Mouse (Mus musculus) heart, embryonic 12.5 days (tissue): ENCODE measurements around the gene Cyb5rl. TPM values are rescaled to one million over a fixed set of nuclear protein-coding genes. Genes with fewer than 3 reads are reported as not detected.
A peak's percentile ranks its signal among the peaks of the same experiment; 100 is the strongest.
"Not testable (repeated sequence)": the region's sequence is repeated elsewhere in the genome, so short reads cannot be mapped to it uniquely, and the experiment has no call there.

Experiments used
- ATAC-seq: fragments of 200-750 bp; cut with Nextera tagmentation; 2 replicates; pipeline ENCODE4 v1.8.0; 2017; ENCODE audit warnings: moderate TSS enrichment, moderate library complexity; ENCODE audit not compliant: insufficient number of reproducible peaks, low FRiP score
- H3K27ac ChIP-seq: fragments of 300-500 bp; sonication (generic); 2 replicates; pipeline ENCODE4 v1.5.1; 2016; ENCODE audit warnings: mild to moderate bottlenecking, moderate library complexity; ENCODE audit not compliant: poor library complexity, severe bottlenecking
- H3K27me3 ChIP-seq: fragments of 300-500 bp; sonication (generic); replicated peaks from 2 replicates; pipeline ENCODE4 v1.6.1; 2016; ENCODE audit warnings: mild to moderate bottlenecking, moderate library complexity
- H3K36me3 ChIP-seq: fragments of 300-500 bp; sonication (generic); 2 replicates; pipeline ENCODE4 v1.6.1; 2016; ENCODE audit warnings: mild to moderate bottlenecking, moderate library complexity
- H3K4me1 ChIP-seq: fragments of 300-500 bp; sonication (generic); replicated peaks from 2 replicates; pipeline ENCODE4 v1.6.1; 2016; ENCODE audit warnings: mild to moderate bottlenecking
- H3K4me2 ChIP-seq: fragments of 300-500 bp; sonication (generic); 2 replicates; pipeline ENCODE4 v1.6.1; 2016; ENCODE audit warnings: mild to moderate bottlenecking, moderate library complexity
- H3K4me3 ChIP-seq: fragments of 300-500 bp; sonication (generic); 2 replicates; pipeline ENCODE4 v1.5.1; 2016; ENCODE audit warnings: mild to moderate bottlenecking
- H3K9ac ChIP-seq: fragments of 300-500 bp; sonication (generic); 2 replicates; pipeline ENCODE4 v1.6.1; 2016; ENCODE audit warnings: mild to moderate bottlenecking, moderate library complexity
- H3K9me3 ChIP-seq: fragments of 300-500 bp; sonication (generic); replicated peaks from 2 replicates; pipeline ENCODE4 v1.6.1; 2016; ENCODE audit warnings: mild to moderate bottlenecking, moderate library complexity
- WGBS: fragments of 180-500 bp; shearing (Covaris S2); methylation state at CpG from one replicate; pipeline ENCODE4 v1.1.7; 2016; 5-methylcytosine and 5-hydroxymethylcytosine counted together
- polyA plus RNA-seq: library from polyadenylated mRNA; unstranded; fragments of >200 nt; fragmentation: Nextera tagmentation; extraction: Ambion mirVana; gene quantifications from 2 replicates; pipeline ENCODE4 v1.2.1, GENCODE M21; 2016

Cyb5rl gene
- polyA plus RNA-seq, 1 experiment from 2014 or later: 4.5 TPM

DNA sequence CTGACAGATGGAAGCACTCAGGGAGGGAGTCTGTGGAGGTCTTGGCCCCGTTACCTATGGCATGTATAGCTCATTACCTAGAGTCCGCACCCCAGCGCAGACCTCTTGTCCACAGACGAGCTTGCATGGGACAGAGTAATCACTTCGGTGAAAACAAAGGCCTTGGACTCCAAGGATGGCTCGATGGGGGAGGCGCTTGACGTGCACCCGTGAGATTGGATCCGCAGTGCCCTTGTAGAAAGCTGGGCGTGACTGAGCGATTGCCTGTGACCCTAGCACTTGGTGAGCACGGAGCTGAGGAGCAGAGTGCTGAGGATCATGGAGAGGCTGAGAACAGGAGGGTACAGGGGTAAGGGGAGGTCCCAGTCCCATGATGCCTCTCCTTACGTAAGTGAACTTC lies 24.9 kb downstream of the Cyb5rl start:
- Histone ChIP-seq H3K27me3 (no peaks in the 10 kb centered on the region; the same call in 1 of the 2 replicates), H3K36me3 (no peaks in the 10 kb centered on the region), H3K27ac (no peak overlapping the region), H3K4me2 (no peak overlapping the region), H3K9ac (no peak overlapping the region), H3K9me3 (no peaks in the 10 kb centered on the region), H3K4me3 (no peak overlapping the region), H3K4me1 (peaks cover 8% of the 10 kb centered on the region; the same call in 1 of the 2 replicates)
- WGBS: 80% methylated on average over 14 of the region's 14 CpGs
- ATAC-seq: no peak

DNA sequence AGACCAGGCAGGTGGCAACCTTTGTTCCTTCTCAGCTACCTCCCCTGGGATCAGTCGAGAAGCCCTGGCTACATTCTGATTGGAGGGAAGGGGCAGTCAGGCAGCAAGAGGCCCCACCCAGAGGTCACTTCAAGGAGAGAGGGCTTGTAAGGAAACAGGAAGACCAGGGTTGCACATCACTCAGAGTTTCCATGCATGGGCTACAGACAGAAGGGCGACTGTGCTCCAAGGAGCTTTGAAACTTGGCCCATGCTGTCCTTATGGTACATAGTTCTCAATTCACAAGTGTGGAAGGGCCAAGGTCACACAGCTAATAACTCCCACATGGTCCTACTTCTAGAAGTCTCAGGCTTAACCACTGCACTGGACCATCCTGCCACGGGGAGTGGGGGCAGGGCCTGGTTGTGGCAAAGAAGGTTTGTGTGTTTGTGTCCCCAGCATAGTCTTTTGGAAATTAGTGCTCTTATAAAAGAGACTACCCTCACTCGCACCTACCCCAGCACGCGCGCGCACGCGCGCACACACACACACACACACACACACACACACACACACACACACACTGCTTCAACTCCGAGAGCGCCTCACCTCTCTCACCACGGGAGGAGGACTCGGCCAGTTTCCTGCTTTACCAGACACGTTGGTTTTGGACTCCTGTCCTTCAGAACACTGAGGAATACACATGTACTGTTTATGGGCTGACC lies 27.8 kb downstream of the Cyb5rl start:
- no peaks in the 10 kb centered on the region for H3K9me3 ChIP-seq
- no peaks in the 10 kb centered on the region for H3K36me3 ChIP-seq
- H3K4me1 ChIP-seq: peaks cover 11% of the 10 kb centered on the region; the same call in 1 of the 2 replicates
- H3K27ac ChIP-seq: no peak overlapping the region
- no peak overlapping the region for H3K9ac ChIP-seq
- H3K4me3 ChIP-seq: no peak overlapping the region
- ATAC-seq: 0 out of 2 replicates have a peak, but pooled peaks have one; percentile 30
- H3K4me2 ChIP-seq: no peak overlapping the region
- H3K27me3 ChIP-seq: peaks cover 5% of the 10 kb centered on the region
- WGBS: 78% methylated on average over 16 of the region's 16 CpGs

DNA sequence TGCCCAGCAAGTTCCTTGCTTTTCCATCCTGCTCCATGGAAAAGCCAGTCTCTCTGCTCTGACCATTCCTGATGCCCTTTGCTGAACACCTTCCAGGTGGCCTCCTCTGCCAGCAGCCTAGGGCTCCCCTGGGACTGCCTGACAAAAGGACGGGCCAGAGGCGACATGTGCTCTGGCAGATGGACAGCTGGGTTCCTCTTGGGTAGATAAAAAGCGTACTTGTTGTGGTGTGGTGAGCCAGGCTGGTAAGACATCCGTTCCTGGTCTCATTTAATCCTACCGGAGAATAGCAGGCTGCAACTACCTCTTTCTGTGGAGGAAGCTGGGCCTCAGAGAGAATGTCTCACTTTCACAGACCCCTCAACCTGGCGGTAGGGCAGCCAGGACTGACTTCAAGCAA lies 29.3 kb downstream of the Cyb5rl start:
- Histone ChIP-seq H3K36me3 (no peaks in the 10 kb centered on the region), H3K4me2 (no peak overlapping the region), H3K9me3 (no peaks in the 10 kb centered on the region), H3K27me3 (peaks cover 5% of the 10 kb centered on the region), H3K4me3 (no peak overlapping the region), H3K27ac (no peak overlapping the region), H3K9ac (no peak overlapping the region), H3K4me1 (peaks cover 11% of the 10 kb centered on the region; the same call in 1 of the 2 replicates)
- no peak for ATAC-seq
- 48% methylated on average over 6 of the region's 6 CpGs for WGBS

DNA sequence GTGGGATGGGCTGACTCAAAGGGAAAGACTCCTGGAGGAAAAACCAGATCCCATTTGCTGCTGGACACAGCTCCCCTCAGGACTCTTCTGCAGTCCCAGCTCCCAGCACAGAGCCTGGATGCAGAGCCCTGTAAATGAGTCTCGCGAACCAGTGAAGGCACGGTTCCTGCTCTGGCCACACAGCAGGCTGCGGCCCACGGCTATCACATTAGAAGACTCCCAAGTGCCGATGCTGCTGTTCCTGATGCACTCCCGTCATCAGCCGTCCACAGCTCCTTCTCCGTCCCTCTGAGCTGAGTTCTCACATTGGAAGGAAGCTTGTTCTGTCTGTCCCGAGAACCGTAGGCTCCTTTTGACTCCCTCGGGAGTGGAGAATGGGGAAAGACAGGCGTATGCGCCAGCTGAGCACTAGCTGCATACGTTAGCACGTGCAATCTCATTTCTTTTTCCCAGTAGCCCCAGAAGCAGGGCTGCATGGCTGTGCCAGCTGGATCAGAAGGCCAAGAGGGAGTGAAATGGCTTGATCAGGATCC lies 30.1 kb downstream of the Cyb5rl start, which contains the start of gene Cdcp2:
Cdcp2 (plus strand) TSS at position 51 of the 533 bp plus-strand sequence.
- 62% methylated on average over 16 of the region's 16 CpGs for WGBS
- H3K4me1 ChIP-seq: peaks cover 11% of the 10 kb centered on the region; the same call in 1 of the 2 replicates
- no peak within 1 kb of the TSS for H3K27ac ChIP-seq
- H3K9ac ChIP-seq: no peak within 1 kb of the TSS
- H3K36me3 ChIP-seq: no peaks in the 10 kb centered on the region
- no peak within 1 kb of the TSS for H3K4me2 ChIP-seq
- H3K4me3 ChIP-seq: no peak within 1 kb of the TSS
- no peak for ATAC-seq
- peaks cover 5% of the 10 kb centered on the region for H3K27me3 ChIP-seq
- H3K9me3 ChIP-seq: no peaks in the 10 kb centered on the region

DNA sequence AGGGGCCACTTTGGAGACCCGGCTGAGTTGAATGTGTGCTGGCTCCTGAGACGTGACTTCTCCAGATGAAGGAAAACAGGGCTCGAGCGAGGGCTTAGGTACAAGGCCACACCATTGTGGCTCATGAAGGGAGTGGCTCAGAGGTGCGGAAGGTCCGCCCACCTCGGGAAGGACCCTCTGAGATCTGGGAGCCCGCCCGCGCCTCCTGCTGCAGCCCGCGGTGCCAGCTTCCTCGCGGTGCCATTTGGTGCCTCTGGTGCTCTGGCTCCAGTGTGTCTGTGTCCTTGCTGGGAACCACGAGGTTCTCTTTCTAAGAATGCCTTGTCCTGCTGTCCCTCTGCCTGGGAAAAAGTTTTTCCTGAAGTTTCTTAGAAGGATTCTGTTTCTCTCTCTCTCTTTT lies 31.1 kb downstream of the Cyb5rl start:
- H3K4me2 ChIP-seq: no peak overlapping the region
- WGBS: 39% methylated on average over 15 of the region's 15 CpGs
- no peak overlapping the region for H3K27ac ChIP-seq

DNA sequence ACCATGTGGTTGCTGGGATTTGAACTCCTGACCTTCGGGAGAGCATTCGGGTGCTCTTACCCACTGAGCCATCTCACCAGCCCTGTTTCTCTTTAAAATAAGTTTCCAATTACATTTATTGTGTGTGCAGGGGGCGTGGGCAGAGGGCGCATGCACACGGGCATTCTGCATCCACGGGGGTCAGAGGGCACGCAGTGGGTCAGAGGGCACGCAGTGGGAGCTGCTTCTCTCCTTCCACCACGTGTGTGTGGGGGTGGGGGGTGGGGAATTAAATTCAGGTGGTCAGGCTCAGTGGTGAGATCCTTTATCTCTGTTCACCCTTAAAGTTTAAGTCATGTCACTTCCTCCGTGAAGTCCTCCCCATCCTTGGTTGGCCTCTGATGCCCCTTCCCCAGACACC lies 31.6 kb downstream of the Cyb5rl start:
- Histone ChIP-seq H3K9me3 (no peaks in the 10 kb centered on the region), H3K4me1 (peaks cover 16% of the 10 kb centered on the region), H3K4me3 (no peak overlapping the region), H3K27me3 (peaks cover 5% of the 10 kb centered on the region), H3K27ac (no peak overlapping the region), H3K9ac (no peak overlapping the region), H3K4me2 (no peak overlapping the region), H3K36me3 (no peaks in the 10 kb centered on the region)
- ATAC-seq: no peak
- WGBS: 86% methylated on average over 10 of the region's 10 CpGs

More for the DNA sequence above, 31.1 kb downstream of the Cyb5rl start:
- Histone ChIP-seq H3K9ac (no peak overlapping the region), H3K9me3 (no peaks in the 10 kb centered on the region), H3K4me1 (peaks cover 16% of the 10 kb centered on the region), H3K4me3 (no peak overlapping the region), H3K27me3 (peaks cover 5% of the 10 kb centered on the region), H3K36me3 (no peaks in the 10 kb centered on the region)
- no peak for ATAC-seq

DNA sequence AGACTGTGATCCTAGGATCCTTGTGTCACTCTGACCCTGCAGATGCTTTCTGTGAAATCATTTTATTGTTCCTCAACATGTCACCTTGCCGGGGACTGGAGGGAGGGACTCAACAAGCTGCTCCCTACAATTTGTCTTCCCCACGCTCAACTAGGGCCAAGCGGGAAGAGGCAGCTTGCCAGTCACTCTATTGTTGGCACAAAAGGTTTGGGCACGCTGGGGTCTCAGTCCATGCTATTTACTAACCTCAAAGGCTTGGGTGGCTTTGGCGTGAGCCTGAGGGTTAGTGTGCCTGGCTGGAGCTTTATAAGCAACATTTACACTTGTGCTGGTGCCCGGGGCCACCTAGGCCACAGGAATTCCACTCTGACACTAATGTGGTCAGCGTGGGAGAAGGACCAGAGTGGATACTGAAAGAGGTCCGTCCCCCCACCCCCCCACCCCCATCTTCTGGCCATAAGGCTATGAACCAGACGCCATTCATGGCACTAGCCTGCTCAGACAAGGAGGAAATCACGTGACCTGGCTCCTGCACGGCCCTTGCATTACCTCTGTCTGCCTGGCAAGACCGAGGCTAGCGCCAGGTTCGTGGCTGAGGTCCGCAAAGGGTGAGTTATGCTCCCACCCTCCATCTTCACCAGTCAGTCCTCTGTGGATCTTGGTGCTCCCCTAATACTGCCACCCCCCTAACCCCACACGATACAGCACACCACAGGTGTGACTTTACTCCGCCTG lies 32.2 kb downstream of the Cyb5rl start:
- peaks cover 16% of the 10 kb centered on the region for H3K4me1 ChIP-seq
- H3K36me3 ChIP-seq: no peaks in the 10 kb centered on the region
- no peak overlapping the region for H3K4me3 ChIP-seq
- no peak overlapping the region for H3K4me2 ChIP-seq
- H3K9me3 ChIP-seq: no peaks in the 10 kb centered on the region
- no peak for ATAC-seq
- H3K27ac ChIP-seq: no peak overlapping the region
- 81% methylated on average over 17 of the region's 17 CpGs for WGBS
- peaks cover 5% of the 10 kb centered on the region; the same call in 1 of the 2 replicates for H3K27me3 ChIP-seq
- H3K9ac ChIP-seq: no peak overlapping the region

DNA sequence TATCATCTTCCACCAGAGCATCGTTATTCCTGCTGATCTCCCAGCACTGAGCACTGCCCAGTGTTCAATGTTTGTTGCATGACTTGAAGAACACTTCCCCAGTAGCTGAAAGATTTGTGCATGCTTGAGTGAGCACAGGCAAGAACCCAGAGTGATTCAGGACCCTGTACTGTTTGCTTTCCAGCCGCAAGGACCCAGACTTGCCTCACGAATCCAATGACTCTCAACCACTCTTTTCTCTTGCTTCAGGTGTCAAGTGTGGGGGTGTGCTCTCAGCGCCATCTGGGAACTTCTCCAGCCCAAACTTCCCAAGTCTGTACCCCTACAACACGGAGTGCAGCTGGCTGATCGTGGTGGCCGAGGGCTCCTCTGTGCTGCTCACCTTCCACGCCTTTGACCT lies 35.4 kb downstream of the Cyb5rl start:
- Histone ChIP-seq H3K9ac (0 out of 2 replicates have a peak overlapping the region, but pooled peaks have one; percentile 33), H3K36me3 (no peaks in the 10 kb centered on the region), H3K27me3 (peaks cover 7% of the 10 kb centered on the region; the same call in 1 of the 2 replicates), H3K4me2 (no peak overlapping the region), H3K9me3 (no peaks in the 10 kb centered on the region), H3K4me1 (peaks cover 8% of the 10 kb centered on the region), H3K27ac (no peak overlapping the region), H3K4me3 (no peak overlapping the region)
- WGBS: 79% methylated on average over 8 of the region's 8 CpGs
- ATAC-seq: no peak

DNA sequence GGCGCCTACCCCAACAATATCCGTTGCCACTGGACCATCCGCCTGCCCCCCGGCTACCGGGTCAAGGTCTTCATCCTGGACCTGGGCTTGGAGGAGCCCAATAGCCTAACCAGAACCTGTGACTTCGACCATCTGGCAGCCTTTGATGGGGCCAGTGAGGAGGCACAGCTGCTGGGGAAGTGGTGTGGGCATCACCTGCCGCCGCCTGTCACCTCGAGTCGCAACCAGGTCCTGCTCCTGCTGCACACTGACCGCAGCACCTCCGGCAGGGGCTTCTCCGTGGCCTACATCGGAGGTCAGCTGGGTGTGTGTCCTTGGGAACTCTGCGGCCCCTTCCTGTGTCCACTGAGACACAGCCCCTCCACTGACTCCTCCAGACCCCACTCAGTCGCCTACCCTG lies 40.0 kb downstream of the Cyb5rl start:
- WGBS: 86% methylated on average over 16 of the region's 16 CpGs

DNA sequence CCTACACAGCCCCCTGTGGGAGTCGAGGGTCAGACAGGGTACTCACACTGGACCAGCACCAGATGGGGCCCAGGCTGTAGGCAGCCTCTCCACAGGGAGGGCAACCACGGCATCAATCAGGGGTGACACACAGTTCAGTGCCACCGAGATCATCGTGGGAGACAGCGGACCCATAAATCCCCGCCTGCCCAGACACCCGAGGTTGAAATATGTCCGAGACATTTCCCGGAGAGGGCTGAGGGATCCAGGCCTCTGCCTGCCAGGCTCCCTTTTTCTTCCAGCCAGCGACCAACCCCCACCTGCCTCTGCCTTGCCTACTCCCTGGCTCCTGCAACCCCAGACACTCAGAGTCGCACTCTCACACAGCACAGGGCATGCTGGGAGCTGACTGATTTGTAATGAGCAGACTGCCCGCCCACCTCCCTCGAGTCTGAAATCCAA lies 41.5 kb downstream of the Cyb5rl start:
- no peak overlapping the region for H3K4me2 ChIP-seq
- no peaks in the 10 kb centered on the region for H3K9me3 ChIP-seq
- 60% methylated on average over 13 of the region's 13 CpGs for whole genome bisulfite sequencing
- no peak overlapping the region for H3K27ac ChIP-seq
- H3K4me1 ChIP-seq: 0 out of 2 replicates have a peak, but pooled peaks cover 3% of the 10 kb centered on the region
- H3K4me3 ChIP-seq: no peak overlapping the region
- H3K27me3 ChIP-seq: 0 out of 2 replicates have a peak, but pooled peaks cover 5% of the 10 kb centered on the region
- no peak for ATAC-seq
- H3K36me3 ChIP-seq: no peaks in the 10 kb centered on the region
- H3K9ac ChIP-seq: no peak overlapping the region

More for the DNA sequence above, 40.0 kb downstream of the Cyb5rl start:
- Histone ChIP-seq H3K4me1 (peaks cover 8% of the 10 kb centered on the region), H3K4me2 (no peak overlapping the region), H3K9ac (no peak overlapping the region), H3K27ac (no peak overlapping the region), H3K9me3 (no peaks in the 10 kb centered on the region), H3K4me3 (no peak overlapping the region), H3K36me3 (no peaks in the 10 kb centered on the region), H3K27me3 (0 out of 2 replicates have a peak, but pooled peaks cover 5% of the 10 kb centered on the region)
- no peak for ATAC-seq

DNA sequence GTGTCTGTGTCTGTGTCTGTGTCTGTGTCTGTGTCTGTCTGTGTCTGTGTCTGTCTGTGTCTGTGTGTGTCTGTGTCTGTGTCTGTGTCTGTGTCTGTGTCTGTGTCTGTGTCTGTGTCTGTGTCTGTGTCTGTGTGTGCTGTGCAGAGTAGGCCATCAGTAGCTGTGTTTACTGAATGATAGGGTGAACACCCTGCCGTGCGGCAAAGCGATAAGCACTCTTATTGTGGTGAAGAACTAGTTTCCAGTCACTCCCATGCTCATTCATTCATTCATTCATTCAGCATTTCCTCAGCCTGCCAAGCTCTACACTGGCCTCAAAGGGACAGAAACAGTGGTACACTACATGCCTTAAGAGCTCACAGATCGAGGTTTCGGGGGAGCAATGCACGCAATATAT lies 42.4 kb downstream of the Cyb5rl start:
- not testable (repeated sequence) for H3K36me3 ChIP-seq, H3K9ac ChIP-seq, H3K27ac ChIP-seq, ATAC-seq, H3K4me2 ChIP-seq, H3K9me3 ChIP-seq, H3K4me1 ChIP-seq, H3K4me3 ChIP-seq, H3K27me3 ChIP-seq
- WGBS: 85% methylated on average over 6 of the region's 6 CpGs
